Mouse (Mus musculus) liver, embryonic 14.5 days (tissue): ENCODE results near the gene Actl10. TPM values are rescaled to one million over a fixed set of nuclear protein-coding genes. Genes with fewer than 3 reads are reported as not detected.

Source experiments
- ATAC-seq: fragments of 200-750 bp; cut with Nextera tagmentation; 2 replicates; pipeline ENCODE4 v1.8.0; 2017; ENCODE audit warnings: moderate number of reproducible peaks, mild to moderate bottlenecking, moderate library complexity; ENCODE audit not compliant: insufficient read depth
- DNase-seq, 3 experiments: peaks; one replicate each; pipeline ENCODE4 v3.0.0-alpha.2; 2012 to 2013; ENCODE audit warnings: low read depth in 3 of 3, low spot score in 3 of 3
- H3K27ac ChIP-seq: fragments of 300-500 bp; sonication (generic); 2 replicates; pipeline ENCODE4 v1.5.1; 2014; ENCODE audit warnings: moderate library complexity, mild to moderate bottlenecking, control low read depth, inconsistent platforms
- H3K27me3 ChIP-seq: fragments of 300-500 bp; sonication (generic); 2 replicates; pipeline ENCODE4 v1.6.1; 2014; ENCODE audit warnings: mild to moderate bottlenecking, low read length, moderate library complexity; ENCODE audit not compliant: control insufficient read depth, insufficient read depth
- H3K36me3 ChIP-seq: fragments of 300-500 bp; sonication (generic); replicated peaks from 2 replicates; pipeline ENCODE4 v1.6.1; 2014; ENCODE audit warnings: low read depth; ENCODE audit not compliant: control insufficient read depth, insufficient read depth
- H3K4me1 ChIP-seq, 2 experiments: fragments of 200-500 bp in 1 of 2; fragments of 300-500 bp in 1 of 2; sonication (generic) in 1 of 2; replicated peaks; 2 replicates each; pipeline ENCODE4 v1.6.1; 2012 to 2014; ENCODE audit warnings: antibody characterized with exemption in 1 of 2, inconsistent platforms in 1 of 2, low read length in 1 of 2; ENCODE audit not compliant: control insufficient read depth in 2 of 2, insufficient read depth in 2 of 2
- H3K4me2 ChIP-seq: fragments of 300-500 bp; sonication (generic); 2 replicates; pipeline ENCODE4 v1.6.1; 2014; ENCODE audit warnings: low read depth, mild to moderate bottlenecking, control low read depth, moderate library complexity
- H3K4me3 ChIP-seq, 2 experiments: fragments of 200-500 bp in 1 of 2; fragments of 300-500 bp in 1 of 2; sonication (generic) in 1 of 2; 2 replicates each; pipeline ENCODE4 v1.5.1; 2012 to 2014; ENCODE audit warnings: low read depth in 2 of 2, low read length in 2 of 2, mild to moderate bottlenecking in 2 of 2, control low read depth in 1 of 2, inconsistent platforms in 1 of 2, moderate library complexity in 1 of 2; ENCODE audit not compliant: insufficient read depth in 1 of 2
- H3K9ac ChIP-seq: fragments of 300-500 bp; sonication (generic); replicated peaks from 2 replicates; pipeline ENCODE4 v1.6.1; 2014; ENCODE audit warnings: mild to moderate bottlenecking, control low read depth, moderate library complexity
- H3K9me3 ChIP-seq: fragments of 300-500 bp; sonication (generic); 2 replicates; pipeline ENCODE4 v1.6.1; 2016; ENCODE audit warnings: low read length, mixed read lengths; ENCODE audit not compliant: control insufficient read depth
- CTCF ChIP-seq: IDR thresholded peaks from 2 replicates; pipeline ENCODE4 v1.5.1; 2016; ENCODE audit warnings: antibody characterized with exemption, low read depth, control low read depth
- EP300 ChIP-seq: IDR thresholded peaks from 2 replicates; pipeline ENCODE4 v1.6.1; 2016; ENCODE audit warnings: antibody characterized with exemption, low read depth
- WGBS: fragments of 180-500 bp; shearing (Covaris S2); extraction: QIAGEN DNeasy Blood & Tissue Kit; methylation state at CpG from one replicate; pipeline ENCODE4 v1.1.7; 2014; ENCODE audit not compliant: insufficient replicate concordance; 5-methylcytosine and 5-hydroxymethylcytosine counted together
- polyA plus RNA-seq, 2 experiments: library from polyadenylated mRNA; depleted of rRNA in 1 of 2; stranded (reverse) in 1 of 2; unstranded in 1 of 2; fragments of >200 nt; fragmentation: Nextera tagmentation in 1 of 2; extraction: Ambion mirVana in 1 of 2; gene quantifications; 2 replicates each; pipeline versions ENCODE4 v1.2.1 to v1.2.3; 2012 to 2014

Gene Actl10
- polyA plus RNA-seq, 2 experiments, result not detected

DNA sequence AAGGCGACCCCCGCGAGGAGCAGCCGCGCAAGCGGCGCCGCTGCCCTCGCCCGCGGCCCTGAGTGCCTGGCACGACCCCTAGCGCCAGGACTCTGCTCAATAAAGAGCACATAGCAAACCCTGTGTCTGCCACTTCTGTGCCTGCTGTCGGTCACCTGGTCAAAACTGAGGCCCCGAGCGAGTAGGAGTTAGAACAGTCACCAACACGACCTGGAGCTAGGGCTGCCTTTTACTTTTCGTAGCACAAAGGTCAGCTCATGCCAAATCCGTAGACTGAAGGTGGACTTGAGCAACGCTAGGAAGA lies 1.7 kb upstream of the Actl10 start:
- no peak for DNase-seq
- H3K36me3 ChIP-seq, result no peaks in the 10 kb centered on the region
- TF ChIP-seq EP300, result no peak
- peak; percentile 8; the same call in 1 of the 2 replicates for TF ChIP-seq CTCF
- no peak overlapping the region for H3K4me3 ChIP-seq
- H3K27me3 ChIP-seq, result peaks cover 27% of the 10 kb centered on the region
- 14% methylated on average over 20 of the region's 20 CpGs for WGBS
- H3K9me3 ChIP-seq, result no peaks in the 10 kb centered on the region
- peaks cover 2 to 3% of the 10 kb centered on the region in 2 experiments; a peak in 1 of 4 replicates for H3K4me1 ChIP-seq
- H3K4me2 ChIP-seq, result peak overlapping the region; percentile 68
- no peak for ATAC-seq
- H3K27ac ChIP-seq, result no peak overlapping the region
- H3K9ac ChIP-seq, result no peak overlapping the region

DNA sequence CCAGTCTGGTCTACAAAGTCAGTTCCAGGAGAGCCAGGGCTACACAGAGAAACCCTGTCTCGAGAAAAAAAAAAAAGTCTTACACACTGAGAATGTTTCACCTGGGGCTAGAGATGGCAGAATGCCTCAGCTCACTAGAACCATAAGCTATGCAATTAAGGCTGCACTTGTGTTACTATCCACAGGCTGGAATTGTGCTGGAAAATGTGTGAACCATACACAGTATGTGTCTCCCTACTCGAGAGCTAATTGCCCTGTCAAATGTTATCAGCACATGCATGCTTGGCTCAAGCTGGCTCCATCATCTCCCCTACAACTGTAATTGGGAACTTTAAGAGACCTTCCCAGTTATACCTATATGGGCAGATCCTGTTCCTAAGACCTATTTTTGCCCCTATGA lies 639 bp upstream of the Actl10 start:
- no peaks in the 10 kb centered on the region for H3K9me3 ChIP-seq
- no peak overlapping the region for H3K4me3 ChIP-seq
- H3K27me3 ChIP-seq, result peaks cover 27% of the 10 kb centered on the region
- no peak for ATAC-seq
- H3K4me1 ChIP-seq, result peaks cover 2 to 3% of the 10 kb centered on the region in 2 experiments; a peak in 1 of 4 replicates
- DNase-seq, result no peak
- H3K9ac ChIP-seq, result no peak overlapping the region
- no peak overlapping the region for H3K4me2 ChIP-seq
- 50% methylated on average over 2 of the region's 2 CpGs for WGBS
- no peak for TF ChIP-seq EP300
- TF ChIP-seq CTCF, result no peak
- H3K27ac ChIP-seq, result no peak overlapping the region
- H3K36me3 ChIP-seq, result no peaks in the 10 kb centered on the region

DNA sequence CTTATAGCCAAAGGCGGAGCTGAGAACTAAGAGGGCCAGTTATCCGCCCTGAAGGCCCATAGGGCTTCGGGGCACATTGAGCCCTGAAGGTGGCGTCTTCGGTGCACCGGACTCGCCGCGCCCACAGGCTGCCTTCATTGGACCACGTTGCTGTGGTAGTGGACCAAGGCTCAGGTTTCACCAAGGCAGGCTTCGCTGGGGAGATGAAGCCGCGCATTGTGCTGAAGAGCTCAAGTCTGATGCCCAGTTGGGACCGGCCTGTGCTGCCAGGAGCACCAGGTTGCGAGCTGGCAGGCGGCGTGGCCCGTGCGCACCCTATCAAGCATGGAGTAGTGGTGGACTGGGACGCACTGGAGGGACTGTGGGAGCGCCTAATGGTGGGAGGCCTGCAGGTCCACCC lies 351 bp downstream of the Actl10 start:
- WGBS, result 40% methylated on average over 21 of the region's 21 CpGs
- no peak overlapping the region for H3K9ac ChIP-seq
- H3K4me2 ChIP-seq, result peak overlapping the region; percentile 52
- H3K4me3 ChIP-seq, result no peak overlapping the region
- H3K27ac ChIP-seq, result no peak overlapping the region
- peaks cover 2 to 3% of the 10 kb centered on the region in 2 experiments; a peak in 1 of 4 replicates for H3K4me1 ChIP-seq
- DNase-seq, result no peak
- ATAC-seq, result peak; percentile 19; the same call in 1 of the 2 replicates
- H3K9me3 ChIP-seq, result no peaks in the 10 kb centered on the region
- H3K27me3 ChIP-seq, result peaks cover 27% of the 10 kb centered on the region
- TF ChIP-seq EP300 (no peak), CTCF (no peak)
- no peaks in the 10 kb centered on the region for H3K36me3 ChIP-seq

DNA sequence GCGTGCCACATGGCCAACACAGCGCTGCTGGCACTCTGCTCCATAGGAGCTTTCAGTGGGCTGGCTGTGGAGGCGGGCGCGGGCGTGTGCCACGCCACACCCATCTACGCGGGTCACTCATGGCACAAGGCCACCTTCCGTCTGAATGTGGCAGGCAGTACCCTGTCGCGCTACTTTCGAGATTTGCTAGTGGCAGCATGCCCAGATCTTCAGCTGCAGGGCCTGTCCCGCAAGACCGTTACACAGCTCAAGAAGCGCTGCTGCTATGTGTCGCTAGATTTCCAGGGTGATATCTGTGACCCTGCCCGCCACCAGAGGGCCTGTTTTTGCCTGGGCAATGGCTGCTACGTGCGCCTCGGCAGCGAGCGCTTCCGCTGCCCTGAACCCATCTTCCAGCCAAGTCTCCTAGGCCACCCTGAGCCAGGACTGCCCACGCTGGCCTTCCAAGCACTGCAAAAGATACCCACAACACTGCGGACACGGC lies 890 bp downstream of the Actl10 start:
- TF ChIP-seq CTCF (peak; percentile 81), EP300 (no peak)
- H3K4me1 ChIP-seq, result peaks cover 2 to 4% of the 10 kb centered on the region in 2 experiments; a peak in 1 of 4 replicates
- ATAC-seq (peak; percentile 32; the same call in 1 of the 2 replicates), DNase-seq (no peak)
- H3K27me3 ChIP-seq, result peaks cover 27% of the 10 kb centered on the region
- no peaks in the 10 kb centered on the region for H3K9me3 ChIP-seq
- no peak overlapping the region for H3K9ac ChIP-seq
- H3K4me3 ChIP-seq, result no peak overlapping the region
- WGBS, result 23% methylated on average over 27 of the region's 27 CpGs
- peak overlapping the region; percentile 52 for H3K4me2 ChIP-seq
- no peaks in the 10 kb centered on the region for H3K36me3 ChIP-seq
- H3K27ac ChIP-seq, result no peak overlapping the region

DNA sequence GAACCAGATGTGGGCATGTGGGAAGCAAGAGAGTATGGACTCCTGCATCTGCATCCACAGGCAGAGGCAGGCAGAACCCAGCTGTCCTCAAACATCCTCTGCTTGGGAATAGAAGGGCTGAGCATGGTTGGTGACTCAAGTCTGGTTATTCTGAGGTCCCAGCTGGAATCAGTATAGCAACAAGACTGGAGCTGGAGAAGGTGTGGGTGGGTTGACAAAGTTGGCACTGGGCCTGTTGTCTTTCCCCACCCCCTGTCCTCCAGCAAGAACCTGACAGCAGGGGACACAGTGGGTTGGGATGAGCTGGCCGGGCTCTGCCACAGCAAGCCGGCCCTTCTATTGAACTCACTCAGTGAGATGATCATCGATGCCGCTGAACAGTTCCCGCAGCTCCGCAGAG lies 3.7 kb downstream of the Actl10 start:
- TF ChIP-seq EP300, result no peak
- no peak for TF ChIP-seq CTCF
- WGBS, result 85% methylated on average over 6 of the region's 6 CpGs
- Histone ChIP-seq H3K36me3 (no peaks in the 10 kb centered on the region), H3K4me3 (no peak overlapping the region), H3K4me2 (no peak overlapping the region), H3K9ac (no peak overlapping the region), H3K4me1 (peaks cover 5 to 7% of the 10 kb centered on the region in 2 experiments; a peak in 3 of 4 replicates), H3K9me3 (no peaks in the 10 kb centered on the region), H3K27ac (no peak overlapping the region), H3K27me3 (peaks cover 17% of the 10 kb centered on the region)
- DNase-seq (no peak), ATAC-seq (no peak)
